ENCODE assay signal across 7 mouse cellular contexts in the genomic region with DNA sequence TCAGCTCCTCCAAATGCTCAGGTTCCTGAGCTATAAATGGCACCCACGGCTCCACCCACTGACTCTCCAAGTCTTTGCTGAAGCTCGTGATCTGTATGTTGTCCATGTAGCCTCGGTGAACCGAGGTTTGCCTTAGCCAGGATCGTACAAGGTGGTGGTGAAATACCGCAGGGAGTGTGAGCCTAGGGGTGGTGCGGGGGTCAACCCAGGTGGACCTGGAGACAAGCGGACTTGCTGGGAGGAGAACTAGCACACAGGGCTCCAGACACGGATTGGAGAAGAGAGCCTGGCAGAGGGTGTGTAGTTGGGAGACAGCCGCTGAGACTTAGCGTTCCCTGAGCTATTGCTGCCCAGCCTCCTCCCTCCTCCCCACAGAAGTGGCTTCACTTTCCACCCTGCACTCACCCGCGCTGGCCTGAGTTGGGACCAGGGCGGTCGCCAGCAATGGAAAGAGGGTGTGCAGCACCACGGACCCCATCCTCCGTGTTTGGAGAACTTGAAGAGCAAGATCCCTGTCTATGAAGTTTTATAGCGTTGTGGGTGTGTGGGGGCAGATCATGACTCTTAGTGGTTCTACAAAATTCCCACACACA. TPM values are rescaled to one million over a fixed set of nuclear protein-coding genes. Genes with fewer than 3 reads are reported as not detected.
DNase-seq lines count a peak whose midpoint lies in the region; ATAC-seq lines count a peak whose summit lies in the region.

A gene (minus strand): TSS at position 17 of the 593 bp plus-strand sequence.

- 0 out of 2 replicates have a peak within 1 kb of the TSS, but pooled peaks have one; percentile 1 for H3K27ac ChIP-seq in midbrain, embryonic 10.5 days (replicated peaks)
- no peak within 1 kb of the TSS for H3K27ac ChIP-seq in midbrain, embryonic 16.5 days (ENCODE audit: low read length)
- no peak within 1 kb of the TSS for H3K27ac ChIP-seq in intestine, embryonic 15.5 days
- no peak within 1 kb of the TSS for H3K27ac ChIP-seq in neural tube, embryonic 12.5 days

- no peak for ATAC-seq in midbrain, embryonic 16.5 days
- ATAC-seq in intestine, embryonic 15.5 days, result peak; percentile 67
- ATAC-seq in neural tube, embryonic 12.5 days (ENCODE audit: low FRiP score, low read depth), result no peak

- H3K9me3 ChIP-seq in midbrain, embryonic 10.5 days (replicated peaks), result no peaks in the 10 kb centered on the region
- H3K9me3 ChIP-seq in midbrain, embryonic 16.5 days (replicated peaks; ENCODE audit: control insufficient read depth, low read length, poor library complexity, severe bottlenecking), result no peaks in the 10 kb centered on the region
- H3K9me3 ChIP-seq in intestine, embryonic 15.5 days, result no peaks in the 10 kb centered on the region
- no peaks in the 10 kb centered on the region for H3K9me3 ChIP-seq in neural tube, embryonic 12.5 days

- H3K4me1 ChIP-seq in midbrain, embryonic 10.5 days, result peaks cover 23% of the 10 kb centered on the region
- H3K4me1 ChIP-seq in midbrain, embryonic 16.5 days (ENCODE audit: control insufficient read depth, insufficient read depth, low read length), result no peaks in the 10 kb centered on the region
- peaks cover 14% of the 10 kb centered on the region; the same call in 1 of the 2 replicates for H3K4me1 ChIP-seq in intestine, embryonic 15.5 days (replicated peaks)
- no peaks in the 10 kb centered on the region for H3K4me1 ChIP-seq in neural tube, embryonic 12.5 days

- H3K4me3 ChIP-seq in midbrain, embryonic 10.5 days, result peak within 1 kb of the TSS; percentile 30
- H3K4me3 ChIP-seq in midbrain, embryonic 16.5 days (ENCODE audit: low read depth, low read length), result no peak within 1 kb of the TSS
- H3K4me3 ChIP-seq in intestine, embryonic 15.5 days (replicated peaks), result 0 out of 2 replicates have a peak within 1 kb of the TSS, but pooled peaks have one; percentile 9
- H3K4me3 ChIP-seq in neural tube, embryonic 12.5 days, result no peak within 1 kb of the TSS

- WGBS in midbrain, embryonic 10.5 days, result 14% methylated on average over 18 of the region's 18 CpGs
- WGBS in midbrain, embryonic 16.5 days, result 15% methylated on average over 18 of the region's 18 CpGs
- 10% methylated on average over 18 of the region's 18 CpGs for WGBS in intestine, embryonic 15.5 days
- 12% methylated on average over 18 of the region's 18 CpGs for WGBS in neural tube, embryonic 12.5 days

- H3K27me3 ChIP-seq in midbrain, embryonic 10.5 days (ENCODE audit: low read depth, poor library complexity, severe bottlenecking), result peaks cover 66% of the 10 kb centered on the region
- no peaks in the 10 kb centered on the region; the same call in none of the 2 replicates for H3K27me3 ChIP-seq in midbrain, embryonic 16.5 days (ENCODE audit: control insufficient read depth, insufficient read depth, low read depth, low read length)
- no peaks in the 10 kb centered on the region for H3K27me3 ChIP-seq in intestine, embryonic 15.5 days (replicated peaks)
- 0 out of 2 replicates have a peak, but pooled peaks cover 2% of the 10 kb centered on the region for H3K27me3 ChIP-seq in neural tube, embryonic 12.5 days (replicated peaks)

- no peaks in the 10 kb centered on the region for H3K36me3 ChIP-seq in midbrain, embryonic 10.5 days
- H3K36me3 ChIP-seq in midbrain, embryonic 16.5 days (ENCODE audit: control insufficient read depth, insufficient read depth, low read length), result no peaks in the 10 kb centered on the region
- no peaks in the 10 kb centered on the region for H3K36me3 ChIP-seq in intestine, embryonic 15.5 days
- no peaks in the 10 kb centered on the region for H3K36me3 ChIP-seq in neural tube, embryonic 12.5 days

- H3K9ac ChIP-seq in midbrain, embryonic 16.5 days (ENCODE audit: low read depth, low read length), result no peak within 1 kb of the TSS
- H3K9ac ChIP-seq in intestine, embryonic 15.5 days, result no peak within 1 kb of the TSS
- no peak within 1 kb of the TSS for H3K9ac ChIP-seq in neural tube, embryonic 12.5 days

- H3K4me2 ChIP-seq in midbrain, embryonic 16.5 days (ENCODE audit: low read length), result no peak within 1 kb of the TSS
- H3K4me2 ChIP-seq in intestine, embryonic 15.5 days (replicated peaks), result peak within 1 kb of the TSS; percentile 52
- peak within 1 kb of the TSS; percentile 27; the same call in 1 of the 2 replicates for H3K4me2 ChIP-seq in neural tube, embryonic 12.5 days (replicated peaks)

- DNase-seq in midbrain, embryonic 10.5 days (ENCODE audit: low spot score), result no peak
- DNase-seq in gastrocnemius, postnatal 10 days, result peak; percentile 10
- no peak for DNase-seq in cerebellum, postnatal 36 days
- DNase-seq in cerebellum, adult 9-10 months, result no peak

RNA-seq across cellular contexts. Expression of the gene that starts here (rescaled TPM):
- not detected in 2 replicates for polyA plus RNA-seq in midbrain, embryonic 10.5 days (2016; fragmentation: Nextera tagmentation; extraction: Ambion mirVana)
- polyA plus RNA-seq in midbrain, embryonic 16.5 days (2015; fragmentation: Nextera tagmentation; extraction: Ambion mirVana), result 0.42 and 0.44 TPM in 2 replicates
- not detected for total RNA-seq in gastrocnemius, postnatal 10 days (2021)
- not detected in 2 replicates for polyA plus RNA-seq in intestine, embryonic 15.5 days (2015; fragmentation: Nextera tagmentation; extraction: Ambion mirVana)
- 0.47 TPM in 1 of 2 replicates, not detected in the other for polyA plus RNA-seq in neural tube, embryonic 12.5 days (2016; fragmentation: Nextera tagmentation; extraction: Ambion mirVana)

Comparison
In these comparisons a context has a peak if more than half of its experiments do, and no peak if none do; other contexts are left out.
1. Peak in DNase-seq in gastrocnemius, postnatal 10 days; RNA of the gene not detected or under 1 TPM.
2. Peak in ATAC-seq, H3K4me3 ChIP-seq and H3K4me2 ChIP-seq in intestine, embryonic 15.5 days; RNA of the gene not detected or under 1 TPM.